Mouse (Mus musculus) CH12.LX (cell line): ENCODE data around the gene Chchd5.

Source experiments
- CTCF ChIP-seq, 2 experiments: IDR thresholded peaks in 1 of 2; conservative IDR thresholded peaks in 1 of 2; 2 replicates each; pipeline ENCODE4 v1.5.1; 2011 to 2012; ENCODE audit warnings: low read depth in 2 of 2, low read length in 2 of 2, improper control_type of control experiment in 1 of 2, inconsistent platforms in 1 of 2, mild to moderate bottlenecking in 1 of 2, moderate library complexity in 1 of 2
- EP300 ChIP-seq: IDR thresholded peaks from 2 replicates; pipeline ENCODE4 v1.6.1; 2011; ENCODE audit warnings: low read length, improper control_type of control experiment
- MXI1 ChIP-seq: IDR thresholded peaks from 2 replicates; pipeline ENCODE4 v1.6.1; 2011; ENCODE audit warnings: mild to moderate bottlenecking, low read depth, low read length, improper control_type of control experiment
- TBP ChIP-seq: conservative IDR thresholded peaks from 2 replicates; pipeline ENCODE4 v1.6.1; 2011; ENCODE audit warnings: low read depth, low read length, improper control_type of control experiment

DNA sequence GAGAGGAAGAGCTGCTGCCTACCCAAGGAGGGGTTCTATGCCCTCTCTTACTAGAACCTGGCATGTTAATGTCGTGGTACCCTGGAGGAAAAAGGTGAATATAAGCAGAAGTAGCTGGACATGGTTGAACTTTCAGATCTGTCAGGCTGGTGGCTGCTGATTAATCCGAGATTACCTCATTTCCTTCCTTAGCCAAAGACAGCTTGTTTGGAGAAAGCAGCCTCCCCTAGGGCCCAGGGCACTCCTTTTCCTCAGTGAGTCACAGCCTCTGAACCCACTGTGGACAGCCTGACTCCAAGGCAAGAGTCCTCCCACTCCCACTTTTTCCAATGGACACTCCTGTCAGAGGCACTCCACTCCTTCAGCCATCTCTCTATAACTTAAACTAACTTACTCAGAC is 46.1 kb downstream of the Chchd5 start:
- TF ChIP-seq EP300 (no peak), CTCF (conservative IDR thresholded peaks at IDR 0.05 in 1 of 2, IDR thresholded peaks at IDR 0.05 in 1 of 2; ENCODE audit: low read depth in 2 of 2, low read length in 2 of 2) (no peak), TBP (no peak), MXI1 (no peak)
